Mouse (Mus musculus) neural tube, embryonic 14.5 days (tissue): Measurements from ENCODE around the gene Kif22. TPM values are rescaled to one million over a fixed set of nuclear protein-coding genes. Genes with fewer than 3 reads are reported as not detected.

Experiments used
- ATAC-seq: fragments of 200-750 bp; cut with Nextera tagmentation; 2 replicates; pipeline ENCODE4 v1.8.0; 2017; ENCODE audit warnings: low read depth, mild to moderate bottlenecking, moderate TSS enrichment, moderate library complexity
- H3K27ac ChIP-seq: fragments of 300-500 bp; sonication (generic); 2 replicates; pipeline ENCODE4 v1.5.1; 2014; ENCODE audit warnings: low read depth, mild to moderate bottlenecking, control low read depth, low read length, moderate library complexity, mixed read lengths
- H3K27me3 ChIP-seq: fragments of 300-500 bp; sonication (generic); 2 replicates; pipeline ENCODE4 v1.6.1; 2014; ENCODE audit warnings: low read length; ENCODE audit not compliant: control insufficient read depth, insufficient read depth
- H3K36me3 ChIP-seq: fragments of 300-500 bp; sonication (generic); 2 replicates; pipeline ENCODE4 v1.6.1; 2014; ENCODE audit warnings: low read length, mixed read lengths; ENCODE audit not compliant: control insufficient read depth, insufficient read depth
- H3K4me1 ChIP-seq: fragments of 300-500 bp; sonication (generic); 2 replicates; pipeline ENCODE4 v1.6.1; 2014; ENCODE audit warnings: low read length; ENCODE audit not compliant: control insufficient read depth, insufficient read depth
- H3K4me2 ChIP-seq: fragments of 300-500 bp; sonication (generic); 2 replicates; pipeline ENCODE4 v1.6.1; 2014; ENCODE audit warnings: mild to moderate bottlenecking, low read depth, low read length, control low read depth
- H3K4me3 ChIP-seq: fragments of 300-500 bp; sonication (generic); 2 replicates; pipeline ENCODE4 v1.5.1; 2014; ENCODE audit warnings: low read depth, low read length, control low read depth, mixed read lengths
- H3K9ac ChIP-seq: fragments of 300-500 bp; sonication (generic); replicated peaks from 2 replicates; pipeline ENCODE4 v1.6.1; 2014; ENCODE audit warnings: low read depth, mild to moderate bottlenecking, control low read depth, low read length, mixed read lengths
- H3K9me3 ChIP-seq: fragments of 300-500 bp; sonication (generic); 2 replicates; pipeline ENCODE4 v1.6.1; 2016; ENCODE audit warnings: low read length; ENCODE audit not compliant: control insufficient read depth
- WGBS: fragments of 180-500 bp; shearing (Covaris S2); extraction: QIAGEN DNeasy Blood & Tissue Kit; methylation state at CpG from one replicate; pipeline ENCODE4 v1.1.7; 2014; 5-methylcytosine and 5-hydroxymethylcytosine counted together
- polyA plus RNA-seq: library from polyadenylated mRNA; unstranded; fragments of >200 nt; fragmentation: Nextera tagmentation; extraction: Ambion mirVana; gene quantifications from 2 replicates; pipeline ENCODE4 v1.2.1, GENCODE M21; 2014

Gene Kif22
- polyA plus RNA-seq, 1 experiment from 2014 or later, result 12.7 TPM

- Histone ChIP-seq H3K4me1 (no peaks in the 10 kb centered on the region), H3K27me3 (no peaks in the 10 kb centered on the region), H3K27ac (no peak overlapping the region), H3K4me3 (no peak overlapping the region), H3K4me2 (no peak overlapping the region), H3K9ac (no peak overlapping the region), H3K9me3 (no peaks in the 10 kb centered on the region), H3K36me3 (no peaks in the 10 kb centered on the region)
- WGBS, result 90% methylated on average over 6 of the region's 6 CpGs
- no peak for ATAC-seq
These were observed 23.3 kb upstream of the Kif22 start for GRCm38 (mm10) chr7:127065538-127065937.

GRCm38 (mm10) chr7:127055026-127055585 is 12.8 kb upstream of the Kif22 start:
- no peak for ATAC-seq
- Histone ChIP-seq H3K4me1 (no peaks in the 10 kb centered on the region), H3K9ac (no peak overlapping the region), H3K36me3 (no peaks in the 10 kb centered on the region), H3K9me3 (no peaks in the 10 kb centered on the region), H3K4me2 (no peak overlapping the region), H3K27ac (no peak overlapping the region), H3K4me3 (no peak overlapping the region), H3K27me3 (no peaks in the 10 kb centered on the region)
- 76% methylated on average over 5 of the region's 5 CpGs for WGBS

GRCm38 (mm10) chr7:127031244-127031643 is 11.0 kb downstream of the Kif22 start:
- Histone ChIP-seq H3K9me3 (no peaks in the 10 kb centered on the region), H3K9ac (no peak overlapping the region), H3K4me2 (no peak overlapping the region), H3K27ac (no peak overlapping the region; the same call in 1 of the 2 replicates), H3K27me3 (no peaks in the 10 kb centered on the region), H3K4me1 (peaks cover 8% of the 10 kb centered on the region), H3K36me3 (no peaks in the 10 kb centered on the region), H3K4me3 (no peak overlapping the region)
- ATAC-seq, result no peak
- 64% methylated on average over 1 of the region's 1 CpGs for WGBS

GRCm38 (mm10) chr7:127030172-127030571 is 12.1 kb downstream of the Kif22 start:
- Histone ChIP-seq H3K9me3 (no peaks in the 10 kb centered on the region), H3K27me3 (no peaks in the 10 kb centered on the region), H3K4me3 (no peak overlapping the region), H3K4me1 (peaks cover 9% of the 10 kb centered on the region), H3K4me2 (no peak overlapping the region), H3K27ac (no peak overlapping the region), H3K36me3 (no peaks in the 10 kb centered on the region), H3K9ac (no peak overlapping the region)
- ATAC-seq, result no peak
- WGBS, result 95% methylated on average over 1 of the region's 1 CpGs

GRCm38 (mm10) chr7:127027885-127028284 is 14.4 kb downstream of the Kif22 start:
- Histone ChIP-seq H3K27me3 (no peaks in the 10 kb centered on the region), H3K4me2 (peak overlapping the region; percentile 81), H3K36me3 (peaks cover 14% of the 10 kb centered on the region), H3K4me3 (peak overlapping the region; percentile 95), H3K9ac (peak overlapping the region; percentile 66), H3K27ac (peak overlapping the region; percentile 100), H3K4me1 (peaks cover 32% of the 10 kb centered on the region), H3K9me3 (no peaks in the 10 kb centered on the region)
- peak; percentile 26; the same call in 1 of the 2 replicates for ATAC-seq
- WGBS, result 56% methylated on average over 8 of the region's 8 CpGs

GRCm38 (mm10) chr7:127026984-127027726 is 15.1 kb downstream of the Kif22 start, which contains the start of gene Maz:
TSS of gene Maz (minus strand) at chr7:127027037.
- peak within 1 kb of the TSS; percentile 98 for H3K4me2 ChIP-seq
- H3K27me3 ChIP-seq, result no peaks in the 10 kb centered on the region
- H3K4me1 ChIP-seq, result peaks cover 37% of the 10 kb centered on the region
- no peaks in the 10 kb centered on the region for H3K9me3 ChIP-seq
- ATAC-seq, result peak; percentile 86
- peak within 1 kb of the TSS; percentile 95 for H3K4me3 ChIP-seq
- peaks cover 21% of the 10 kb centered on the region for H3K36me3 ChIP-seq
- H3K27ac ChIP-seq, result peak within 1 kb of the TSS; percentile 100
- WGBS, result under 1% methylated on average over 53 of the region's 63 CpGs
- H3K9ac ChIP-seq, result peak within 1 kb of the TSS; percentile 100

GRCm38 (mm10) chr7:127026616-127026983 is 15.7 kb downstream of the Kif22 start:
- no peaks in the 10 kb centered on the region for H3K27me3 ChIP-seq
- no CpG with 5 or more reads among the region's 48 CpGs for WGBS
- H3K27ac ChIP-seq, result peak overlapping the region; percentile 100
- peaks cover 38% of the 10 kb centered on the region for H3K4me1 ChIP-seq
- peaks cover 22% of the 10 kb centered on the region for H3K36me3 ChIP-seq
- peak overlapping the region; percentile 95 for H3K4me3 ChIP-seq
- ATAC-seq, result no peak; the same call in 1 of the 2 replicates
- H3K4me2 ChIP-seq, result peak overlapping the region; percentile 98
- H3K9me3 ChIP-seq, result no peaks in the 10 kb centered on the region
- peak overlapping the region; percentile 100 for H3K9ac ChIP-seq

DNA sequence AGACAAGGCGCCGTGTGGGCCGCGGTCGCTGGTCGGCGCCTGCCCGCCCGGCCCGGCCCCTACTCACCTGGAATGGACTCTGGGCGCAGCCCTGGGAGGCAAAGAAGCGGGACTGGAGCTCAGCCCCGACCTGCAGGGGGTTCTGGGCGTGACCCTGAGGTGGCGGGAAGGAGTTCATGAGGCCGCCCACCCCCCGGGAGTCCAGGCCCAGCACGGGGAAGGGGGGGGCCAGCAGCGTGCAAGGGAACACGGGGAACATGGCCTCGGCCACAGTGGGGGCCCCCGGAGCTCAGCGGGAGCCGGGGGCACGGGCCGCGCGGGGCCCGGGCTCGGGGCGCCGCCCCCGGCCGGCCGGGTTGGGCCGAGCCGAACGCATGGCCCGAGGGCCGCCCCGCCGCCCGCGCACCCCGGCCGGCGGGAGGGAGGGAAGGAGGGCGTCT is 16.1 kb downstream of the Kif22 start:
- peak; percentile 13 for ATAC-seq
- Histone ChIP-seq H3K36me3 (peaks cover 22% of the 10 kb centered on the region), H3K4me2 (peak overlapping the region; percentile 98), H3K9ac (peak overlapping the region; percentile 100), H3K4me3 (peak overlapping the region; percentile 95), H3K27ac (peak overlapping the region; percentile 100), H3K4me1 (peaks cover 42% of the 10 kb centered on the region), H3K27me3 (no peaks in the 10 kb centered on the region), H3K9me3 (no peaks in the 10 kb centered on the region)
- under 1% methylated on average over 15 of the region's 48 CpGs for WGBS

DNA sequence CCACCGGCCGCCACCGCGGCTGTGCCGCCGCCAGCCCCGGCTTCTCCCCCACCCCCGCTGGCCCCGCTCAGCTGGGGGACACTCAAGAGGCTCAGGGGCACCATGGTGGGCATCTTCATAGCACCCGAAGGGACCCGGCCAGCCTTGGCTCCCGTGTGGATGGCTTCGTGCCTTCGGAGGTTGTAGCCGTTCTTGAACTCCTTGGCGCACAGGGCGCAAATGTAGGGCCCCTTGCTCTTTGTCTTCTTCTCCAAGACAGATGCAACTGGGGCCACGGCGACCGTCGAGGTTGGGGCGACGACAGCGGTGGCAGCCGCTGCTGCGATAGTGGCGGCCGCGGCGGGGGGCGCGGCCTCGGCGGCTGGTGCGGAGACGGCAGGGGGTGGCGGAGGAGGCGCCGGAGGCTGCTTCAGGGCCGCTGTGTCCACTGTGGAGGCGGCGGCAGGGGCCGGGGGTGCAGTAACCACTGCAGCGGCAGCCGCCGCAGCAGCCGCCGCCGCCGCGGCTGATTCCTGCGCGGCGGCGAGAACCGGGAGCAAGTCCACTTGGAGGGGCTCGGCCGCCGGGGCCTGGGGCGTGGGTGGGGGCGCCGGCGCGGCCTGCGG is 16.6 kb downstream of the Kif22 start:
- WGBS, result 1% methylated on average over 55 of the region's 65 CpGs
- H3K4me2 ChIP-seq, result peak overlapping the region; percentile 98
- H3K9me3 ChIP-seq, result no peaks in the 10 kb centered on the region
- peaks cover 22% of the 10 kb centered on the region for H3K36me3 ChIP-seq
- peaks cover 46% of the 10 kb centered on the region for H3K4me1 ChIP-seq
- H3K27me3 ChIP-seq, result no peaks in the 10 kb centered on the region
- ATAC-seq, result peak; percentile 0; the same call in 1 of the 2 replicates
- peak overlapping the region; percentile 100 for H3K9ac ChIP-seq
- H3K27ac ChIP-seq, result peak overlapping the region; percentile 100
- H3K4me3 ChIP-seq, result peak overlapping the region; percentile 95
